Mouse (Mus musculus) limb, embryonic 14.5 days (tissue): ENCODE measurements around the gene Aloxe3. TPM values are rescaled to one million over a fixed set of nuclear protein-coding genes. Genes with fewer than 3 reads are reported as not detected.

Source experiments
- ATAC-seq: fragments of 200-750 bp; cut with Nextera tagmentation; 2 replicates; pipeline ENCODE4 v1.8.0; 2017; ENCODE audit warnings: low read depth, moderate number of reproducible peaks, moderate TSS enrichment; ENCODE audit not compliant: low FRiP score
- DNase-seq: peaks from one replicate; pipeline ENCODE4 v3.0.0-alpha.2; 2015; ENCODE audit warnings: low spot score
- H3K27ac ChIP-seq: fragments of 300-500 bp; sonication (generic); replicated peaks from 2 replicates; pipeline ENCODE4 v1.5.1; 2014; ENCODE audit warnings: low read depth, mild to moderate bottlenecking, low read length, moderate library complexity, mixed read lengths
- H3K27me3 ChIP-seq: fragments of 300-500 bp; sonication (generic); 2 replicates; pipeline ENCODE4 v1.6.1; 2014; ENCODE audit warnings: low read length, mixed read lengths; ENCODE audit not compliant: control insufficient read depth, insufficient read depth
- H3K36me3 ChIP-seq: fragments of 300-500 bp; sonication (generic); 2 replicates; pipeline ENCODE4 v1.6.1; 2014; ENCODE audit warnings: mild to moderate bottlenecking, low read length, moderate library complexity, mixed read lengths; ENCODE audit not compliant: control insufficient read depth, insufficient read depth
- H3K4me1 ChIP-seq: fragments of 300-500 bp; sonication (generic); 2 replicates; pipeline ENCODE4 v1.6.1; 2014; ENCODE audit warnings: antibody characterized with exemption, low read length, mixed read lengths; ENCODE audit not compliant: control insufficient read depth, insufficient read depth
- H3K4me2 ChIP-seq: fragments of 300-500 bp; sonication (generic); replicated peaks from 2 replicates; pipeline ENCODE4 v1.6.1; 2014; ENCODE audit warnings: low read depth, mild to moderate bottlenecking, low read length, moderate library complexity; ENCODE audit not compliant: severe bottlenecking
- H3K4me3 ChIP-seq: fragments of 300-500 bp; sonication (generic); replicated peaks from 2 replicates; pipeline ENCODE4 v1.5.1; 2014; ENCODE audit warnings: low read length
- H3K9ac ChIP-seq: fragments of 300-500 bp; sonication (generic); 2 replicates; pipeline ENCODE4 v1.6.1; 2014; ENCODE audit warnings: mild to moderate bottlenecking, low read depth, low read length, moderate library complexity; ENCODE audit not compliant: severe bottlenecking
- H3K9me3 ChIP-seq: fragments of 300-500 bp; sonication (generic); 2 replicates; pipeline ENCODE4 v1.6.1; 2016; ENCODE audit warnings: low read length; ENCODE audit not compliant: control insufficient read depth
- POLR2A ChIP-seq: fragments of 200-500 bp; IDR thresholded peaks from 2 replicates; pipeline ENCODE4 v1.8.0; 2012; ENCODE audit warnings: inconsistent platforms, mild to moderate bottlenecking, moderate library complexity, borderline replicate concordance; ENCODE audit not compliant: insufficient read depth, insufficient read length; ENCODE audit errors: extremely low read depth
- WGBS: fragments of 180-500 bp; shearing (Covaris S2); extraction: QIAGEN DNeasy Blood & Tissue Kit; methylation state at CpG from one replicate; pipeline ENCODE4 v1.1.7; 2014; 5-methylcytosine and 5-hydroxymethylcytosine counted together
- polyA plus RNA-seq, 2 experiments: library from polyadenylated mRNA; depleted of rRNA in 1 of 2; stranded (reverse) in 1 of 2; unstranded in 1 of 2; fragments of >200 nt; fragmentation: Nextera tagmentation in 1 of 2; extraction: Ambion mirVana in 1 of 2; gene quantifications; 2 replicates each; pipeline versions ENCODE4 v1.2.1 to v1.2.3; 2012 to 2014

Aloxe3 gene
- polyA plus RNA-seq, 2 experiments: 1.6 TPM

GRCm38 (mm10) chr11:69192840-69193239 lies 67.1 kb downstream of the Aloxe3 start:
- 0% methylated on average over 1 of the region's 1 CpGs for WGBS
- Histone ChIP-seq H3K4me1 (peaks cover 8% of the 10 kb centered on the region; the same call in 1 of the 2 replicates), H3K27ac (no peak overlapping the region), H3K27me3 (peaks cover 18% of the 10 kb centered on the region), H3K4me2 (no peak overlapping the region), H3K4me3 (no peak overlapping the region), H3K36me3 (no peaks in the 10 kb centered on the region), H3K9me3 (no peaks in the 10 kb centered on the region), H3K9ac (no peak overlapping the region)
- ATAC-seq: no peak
- peak; percentile 59 for DNase-seq
- TF ChIP-seq POLR2A: no peak

GRCm38 (mm10) chr11:69196766-69197165 lies 71.1 kb downstream of the Aloxe3 start:
- H3K36me3 ChIP-seq: no peaks in the 10 kb centered on the region
- H3K27ac ChIP-seq: no peak overlapping the region
- H3K9me3 ChIP-seq: no peaks in the 10 kb centered on the region
- 5% methylated on average over 5 of the region's 5 CpGs for WGBS
- H3K9ac ChIP-seq: peak overlapping the region; percentile 21; the same call in 1 of the 2 replicates
- ATAC-seq: no peak
- peak overlapping the region; percentile 25 for H3K4me3 ChIP-seq
- peak overlapping the region; percentile 39 for H3K4me2 ChIP-seq
- DNase-seq: no peak
- no peak for TF ChIP-seq POLR2A
- peaks cover 26% of the 10 kb centered on the region for H3K27me3 ChIP-seq
- peaks cover 8% of the 10 kb centered on the region; the same call in 1 of the 2 replicates for H3K4me1 ChIP-seq

- Histone ChIP-seq H3K4me2 (peak overlapping the region; percentile 39), H3K9me3 (no peaks in the 10 kb centered on the region), H3K4me1 (peaks cover 8% of the 10 kb centered on the region; the same call in 1 of the 2 replicates), H3K4me3 (peak overlapping the region; percentile 25), H3K36me3 (no peaks in the 10 kb centered on the region), H3K27me3 (peaks cover 26% of the 10 kb centered on the region), H3K9ac (peak overlapping the region; percentile 21; the same call in 1 of the 2 replicates), H3K27ac (no peak overlapping the region)
- no peak for TF ChIP-seq POLR2A
- 1% methylated on average over 14 of the region's 14 CpGs for WGBS
- no peak for ATAC-seq
- DNase-seq: no peak
Observed at GRCm38 (mm10) chr11:69197194-69197593, 71.5 kb downstream of the Aloxe3 start.

- no peak for DNase-seq
- Histone ChIP-seq H3K9me3 (no peaks in the 10 kb centered on the region), H3K9ac (peak within 1 kb of the TSS; percentile 21; the same call in 1 of the 2 replicates), H3K27me3 (peaks cover 26% of the 10 kb centered on the region), H3K27ac (no peak within 1 kb of the TSS), H3K4me3 (peak within 1 kb of the TSS; percentile 25), H3K4me1 (peaks cover 8% of the 10 kb centered on the region; the same call in 1 of the 2 replicates), H3K36me3 (no peaks in the 10 kb centered on the region), H3K4me2 (peak within 1 kb of the TSS; percentile 39)
- TF ChIP-seq POLR2A: no peak
- no peak for ATAC-seq
- 27% methylated on average over 6 of the region's 6 CpGs for WGBS
Observed at GRCm38 (mm10) chr11:69197743-69198142, 72.0 kb downstream of the Aloxe3 start, which contains the start of gene Alox8. TSS of gene Alox8 (minus strand) at chr11:69197843.

Other genes starting within 250 kb of the Aloxe3 start
- gene Rnf222, start 237.3 kb upstream of the Aloxe3 start, polyA plus RNA-seq (2012; rRNA removed): 0.45 and 0.58 TPM in 2 replicates
- gene Rnf222, start 237.3 kb upstream of the Aloxe3 start, polyA plus RNA-seq (2014; fragmentation: Nextera tagmentation; extraction: Ambion mirVana): 0.32 and 0.89 TPM in 2 replicates
- 2,303 and 3,506 TPM in 2 replicates for gene Rpl26, start 224.3 kb upstream of the Aloxe3 start, polyA plus RNA-seq (2012; rRNA removed)
- 1,158 and 1,230 TPM in 2 replicates for gene Rpl26, start 224.3 kb upstream of the Aloxe3 start, polyA plus RNA-seq (2014; fragmentation: Nextera tagmentation; extraction: Ambion mirVana)
- gene Odf4, start 198.8 kb upstream of the Aloxe3 start, polyA plus RNA-seq (2012; rRNA removed): 0.09 TPM in 1 of 2 replicates, not detected in the other
- not detected in 2 replicates for gene Odf4, start 198.8 kb upstream of the Aloxe3 start, polyA plus RNA-seq (2014; fragmentation: Nextera tagmentation; extraction: Ambion mirVana)
- gene Arhgef15, start 168.4 kb upstream of the Aloxe3 start, polyA plus RNA-seq (2012; rRNA removed): 12.3 and 23.7 TPM in 2 replicates
- gene Arhgef15, start 168.4 kb upstream of the Aloxe3 start, polyA plus RNA-seq (2014; fragmentation: Nextera tagmentation; extraction: Ambion mirVana): 5.3 and 6.6 TPM in 2 replicates
- 4.7 and 6.9 TPM in 2 replicates for gene Slc25a35, start 157.8 kb upstream of the Aloxe3 start, polyA plus RNA-seq (2012; rRNA removed)
- gene Slc25a35, start 157.8 kb upstream of the Aloxe3 start, polyA plus RNA-seq (2014; fragmentation: Nextera tagmentation; extraction: Ambion mirVana): 2.8 TPM in 2 replicates
- gene Rangrf, start 150.7 kb upstream of the Aloxe3 start, polyA plus RNA-seq (2012; rRNA removed): 42.8 and 46.7 TPM in 2 replicates
- 43.4 and 46.3 TPM in 2 replicates for gene Rangrf, start 150.7 kb upstream of the Aloxe3 start, polyA plus RNA-seq (2014; fragmentation: Nextera tagmentation; extraction: Ambion mirVana)
- gene Pfas, start 117.4 kb upstream of the Aloxe3 start, polyA plus RNA-seq (2012; rRNA removed): 27.0 and 35.6 TPM in 2 replicates
- gene Pfas, start 117.4 kb upstream of the Aloxe3 start, polyA plus RNA-seq (2014; fragmentation: Nextera tagmentation; extraction: Ambion mirVana): 22.0 and 25.6 TPM in 2 replicates
- gene Ctc1, start 110.0 kb upstream of the Aloxe3 start, polyA plus RNA-seq (2012; rRNA removed): 76.4 and 110 TPM in 2 replicates
- gene Ctc1, start 110.0 kb upstream of the Aloxe3 start, polyA plus RNA-seq (2014; fragmentation: Nextera tagmentation; extraction: Ambion mirVana): 44.6 and 49.1 TPM in 2 replicates
- gene Aurkb, start 80.2 kb upstream of the Aloxe3 start, polyA plus RNA-seq (2012; rRNA removed): 124 and 144 TPM in 2 replicates
- 109 and 116 TPM in 2 replicates for gene Aurkb, start 80.2 kb upstream of the Aloxe3 start, polyA plus RNA-seq (2014; fragmentation: Nextera tagmentation; extraction: Ambion mirVana)
- 15.2 and 15.6 TPM in 2 replicates for gene Borcs6, start 66.2 kb upstream of the Aloxe3 start, polyA plus RNA-seq (2012; rRNA removed)
- gene Borcs6, start 66.2 kb upstream of the Aloxe3 start, polyA plus RNA-seq (2014; fragmentation: Nextera tagmentation; extraction: Ambion mirVana): 12.3 and 13.9 TPM in 2 replicates
- 47.8 and 71.0 TPM in 2 replicates for gene Tmem107, start 55.1 kb upstream of the Aloxe3 start, polyA plus RNA-seq (2012; rRNA removed)
- gene Tmem107, start 55.1 kb upstream of the Aloxe3 start, polyA plus RNA-seq (2014; fragmentation: Nextera tagmentation; extraction: Ambion mirVana): 54.4 and 55.2 TPM in 2 replicates
- 199 and 224 TPM in 2 replicates for gene Vamp2, start 37.4 kb upstream of the Aloxe3 start, polyA plus RNA-seq (2012; rRNA removed)
- gene Vamp2, start 37.4 kb upstream of the Aloxe3 start, polyA plus RNA-seq (2014; fragmentation: Nextera tagmentation; extraction: Ambion mirVana): 89.8 and 98.1 TPM in 2 replicates
- 19.3 and 25.4 TPM in 2 replicates for gene Per1, start 30.7 kb upstream of the Aloxe3 start, polyA plus RNA-seq (2012; rRNA removed)
- gene Per1, start 30.7 kb upstream of the Aloxe3 start, polyA plus RNA-seq (2014; fragmentation: Nextera tagmentation; extraction: Ambion mirVana): 16.0 and 22.5 TPM in 2 replicates
- 1.1 and 1.4 TPM in 2 replicates for gene Hes7, start 5.5 kb upstream of the Aloxe3 start, polyA plus RNA-seq (2012; rRNA removed)
- 0.30 and 0.77 TPM in 2 replicates for gene Hes7, start 5.5 kb upstream of the Aloxe3 start, polyA plus RNA-seq (2014; fragmentation: Nextera tagmentation; extraction: Ambion mirVana)
- 1.1 and 1.4 TPM in 2 replicates for gene 9130213A22Rik, start 3.3 kb upstream of the Aloxe3 start, polyA plus RNA-seq (2012; rRNA removed)
- 0.41 and 0.77 TPM in 2 replicates for gene 9130213A22Rik, start 3.3 kb upstream of the Aloxe3 start, polyA plus RNA-seq (2014; fragmentation: Nextera tagmentation; extraction: Ambion mirVana)
- 0.24 and 0.26 TPM in 2 replicates for gene Alox12b, start 31.1 kb downstream of the Aloxe3 start, polyA plus RNA-seq (2012; rRNA removed)
- 0.26 and 0.83 TPM in 2 replicates for gene Alox12b, start 31.1 kb downstream of the Aloxe3 start, polyA plus RNA-seq (2014; fragmentation: Nextera tagmentation; extraction: Ambion mirVana)
- gene Alox8, start 71.9 kb downstream of the Aloxe3 start, polyA plus RNA-seq (2012; rRNA removed): 0.04 and 0.06 TPM in 2 replicates
- gene Alox8, start 71.9 kb downstream of the Aloxe3 start, polyA plus RNA-seq (2014; fragmentation: Nextera tagmentation; extraction: Ambion mirVana): 0.08 and 0.15 TPM in 2 replicates
- 0.09 and 0.14 TPM in 2 replicates for gene Gucy2e, start 111.1 kb downstream of the Aloxe3 start, polyA plus RNA-seq (2012; rRNA removed)
- gene Gucy2e, start 111.1 kb downstream of the Aloxe3 start, polyA plus RNA-seq (2014; fragmentation: Nextera tagmentation; extraction: Ambion mirVana): 0.06 and 0.12 TPM in 2 replicates
- 40.0 and 44.0 TPM in 2 replicates for gene Cntrob, start 197.9 kb downstream of the Aloxe3 start, polyA plus RNA-seq (2012; rRNA removed)
- gene Cntrob, start 197.9 kb downstream of the Aloxe3 start, polyA plus RNA-seq (2014; fragmentation: Nextera tagmentation; extraction: Ambion mirVana): 14.6 and 15.7 TPM in 2 replicates
- gene Trappc1, start 198.1 kb downstream of the Aloxe3 start, polyA plus RNA-seq (2012; rRNA removed): 92.7 and 93.7 TPM in 2 replicates
- gene Trappc1, start 198.1 kb downstream of the Aloxe3 start, polyA plus RNA-seq (2014; fragmentation: Nextera tagmentation; extraction: Ambion mirVana): 138 and 144 TPM in 2 replicates
- 4.0 and 4.1 TPM in 2 replicates for gene Kcnab3, start 200.4 kb downstream of the Aloxe3 start, polyA plus RNA-seq (2012; rRNA removed)
- gene Kcnab3, start 200.4 kb downstream of the Aloxe3 start, polyA plus RNA-seq (2014; fragmentation: Nextera tagmentation; extraction: Ambion mirVana): 2.0 and 2.2 TPM in 2 replicates
- gene Rnf227, start 214.6 kb downstream of the Aloxe3 start, polyA plus RNA-seq (2012; rRNA removed): 10.5 and 12.2 TPM in 2 replicates
- gene Rnf227, start 214.6 kb downstream of the Aloxe3 start, polyA plus RNA-seq (2014; fragmentation: Nextera tagmentation; extraction: Ambion mirVana): 13.6 and 17.8 TPM in 2 replicates
- gene Chd3, start 243.5 kb downstream of the Aloxe3 start, polyA plus RNA-seq (2012; rRNA removed): 425 and 497 TPM in 2 replicates
- 97.8 and 113 TPM in 2 replicates for gene Chd3, start 243.5 kb downstream of the Aloxe3 start, polyA plus RNA-seq (2014; fragmentation: Nextera tagmentation; extraction: Ambion mirVana)